Mouse (Mus musculus) left cerebral cortex, adult 2 months (tissue): ENCODE measurements around the gene Hivep2. TPM values are rescaled to one million over a fixed set of nuclear protein-coding genes. Genes with fewer than 3 reads are reported as not detected.

ENCODE experiments used
- DNase-seq, 2 experiments: peaks; one replicate each; pipeline ENCODE4 v3.0.0; 2021 to 2022; ENCODE audit warnings: low spot score in 2 of 2, mixed read lengths in 1 of 2; ENCODE audit errors: extremely low spot score in 1 of 2
- H3K27ac ChIP-seq: fragments of 200-600 bp; 2 replicates; pipeline ENCODE4 v1.8.1; 2022
- H3K4me3 ChIP-seq: fragments of 200-600 bp; 2 replicates; pipeline ENCODE4 v1.8.1; 2022
- CTCF ChIP-seq: fragments of 200-600 bp; IDR thresholded peaks from 2 replicates; pipeline ENCODE4 v1.8.1; 2022; ENCODE audit warnings: antibody characterized with exemption, mild to moderate bottlenecking, moderate library complexity
- intact Hi-C: fragments of 180-260 bp; cut with DNase I; formaldehyde crosslinking; loops from one replicate; pipeline ENCODE4 v1.15.1; 2025
- total RNA-seq, 2 experiments: library from RNA; stranded (reverse); gene quantifications; 2 replicates each; pipeline ENCODE4 v1.2.3; 2021

The Hivep2 gene
- total RNA-seq, 2 experiments from 2014 or later, result 252 to 263 TPM

DNA sequence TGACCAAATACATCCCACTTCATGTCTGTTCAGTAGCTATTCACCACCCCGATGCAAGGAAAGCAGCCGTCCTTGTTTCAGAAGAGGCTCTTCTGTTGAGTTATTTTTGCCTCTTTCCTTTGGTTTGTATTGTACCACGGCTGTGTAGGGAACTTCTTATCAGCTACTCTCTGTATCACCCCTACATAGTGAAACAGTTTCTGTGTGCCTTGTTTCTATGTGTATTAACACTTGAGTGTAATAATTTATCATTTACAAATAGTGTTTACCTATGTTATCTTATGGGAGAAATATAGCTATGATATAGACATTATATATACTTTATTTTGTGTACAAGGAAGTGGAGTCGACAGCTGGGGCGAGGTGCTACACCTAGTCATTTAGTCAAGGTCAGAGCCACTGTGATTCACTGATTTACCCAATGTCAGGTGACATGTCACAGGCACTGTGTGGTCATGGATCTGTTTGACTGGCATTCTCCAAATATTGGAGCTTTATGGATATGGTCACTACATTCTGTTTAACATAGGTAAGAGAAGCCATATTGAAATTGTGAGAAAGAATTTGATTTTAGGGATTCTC lies 104.7 kb downstream of the Hivep2 start:
- no peak overlapping the region for H3K27ac ChIP-seq
- intact Hi-C loops, result no loop called here
- TF ChIP-seq CTCF, result no peak
- H3K4me3 ChIP-seq, result no peak overlapping the region
- no peak for DNase-seq

DNA sequence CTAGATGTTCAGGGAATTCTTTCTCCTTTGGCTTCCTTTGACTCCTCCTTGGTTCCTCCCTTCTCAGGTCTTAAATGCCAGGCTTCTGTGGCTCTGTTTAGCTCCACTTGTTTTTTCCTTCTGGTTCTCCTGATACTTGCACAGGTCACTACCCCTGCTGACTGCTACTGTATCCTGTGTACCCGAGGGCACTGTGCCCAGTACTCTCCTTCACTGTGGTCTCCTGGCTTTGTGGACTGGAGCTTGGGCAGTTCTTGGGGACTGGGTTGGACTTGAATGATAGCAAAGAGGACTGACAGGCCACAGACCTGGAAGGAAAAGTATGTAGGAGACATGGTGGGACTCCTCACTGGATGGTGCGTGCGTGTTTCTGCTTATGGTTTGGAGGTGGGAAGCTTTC lies 106.6 kb downstream of the Hivep2 start:
- no peak for TF ChIP-seq CTCF
- DNase-seq, result no peak
- Histone ChIP-seq H3K27ac (peak overlapping the region; percentile 62; the same call in 1 of the 2 replicates), H3K4me3 (no peak overlapping the region)
- intact Hi-C loops, result no loop called here

DNA sequence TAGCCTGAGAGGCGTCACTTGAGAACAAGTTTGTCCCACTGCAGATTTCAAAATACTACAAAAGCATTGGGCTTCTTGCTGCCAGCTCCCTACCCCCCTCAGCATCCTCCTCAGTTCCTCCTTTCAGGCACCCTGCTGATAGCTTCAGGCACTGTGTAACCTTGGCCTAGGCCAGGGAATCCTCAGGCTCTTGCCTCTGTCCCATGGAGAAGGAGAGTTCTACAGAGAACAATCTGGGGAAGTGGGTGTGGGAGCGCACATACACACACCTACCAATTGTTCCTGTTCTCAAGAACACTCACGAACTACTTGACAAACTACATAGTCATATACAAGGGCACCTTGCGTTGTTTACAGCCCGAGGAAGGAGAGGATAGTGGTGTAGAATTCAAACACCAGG lies 109.9 kb downstream of the Hivep2 start:
- no peak for DNase-seq
- Histone ChIP-seq H3K27ac (peak overlapping the region; percentile 15; the same call in 1 of the 2 replicates), H3K4me3 (no peak overlapping the region)
- no peak for TF ChIP-seq CTCF
- intact Hi-C loops, result no loop called here

DNA sequence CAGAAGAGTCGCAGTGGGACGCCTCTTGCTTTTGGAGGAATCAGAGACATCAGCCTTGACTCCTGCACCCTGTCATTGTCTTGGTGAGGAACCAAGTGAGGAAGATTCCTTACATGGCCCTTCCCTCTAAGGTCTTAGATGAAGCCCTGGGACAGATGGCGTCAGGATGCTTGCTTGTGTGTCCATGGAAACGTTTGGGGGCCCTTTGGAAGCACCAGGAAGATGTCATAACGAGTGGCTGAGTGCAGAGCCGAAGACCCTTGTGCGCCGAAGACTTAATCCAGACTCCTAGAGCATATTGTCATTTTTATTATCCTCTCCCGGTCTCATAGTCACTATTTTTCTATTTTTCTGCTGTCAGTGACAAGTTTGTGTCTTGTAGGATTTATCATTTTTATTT lies 111.0 kb downstream of the Hivep2 start:
- H3K27ac ChIP-seq, result no peak overlapping the region
- DNase-seq, result no peak
- TF ChIP-seq CTCF, result no peak
- H3K4me3 ChIP-seq, result no peak overlapping the region
- intact Hi-C loops, result no loop called here

DNA sequence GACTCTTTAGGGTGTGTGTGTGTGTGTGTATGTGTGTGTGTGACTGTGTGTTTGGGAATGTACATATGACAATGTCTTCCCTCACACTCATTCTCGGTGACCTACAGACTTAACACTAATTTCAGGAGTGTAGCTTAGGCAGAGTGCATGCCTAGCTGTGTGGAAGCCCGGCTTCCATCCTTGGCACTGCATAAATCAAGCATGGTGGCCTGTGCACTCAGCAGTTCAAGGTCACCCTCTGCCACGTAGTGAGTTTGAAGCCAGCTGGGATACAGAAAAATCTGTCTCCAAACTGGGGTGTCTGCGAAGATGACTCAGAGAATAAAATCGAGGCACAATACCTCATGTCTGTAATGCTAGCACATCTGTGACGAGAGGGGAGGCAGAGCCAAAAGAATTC lies 115.0 kb downstream of the Hivep2 start:
- DNase-seq, result no peak
- intact Hi-C loops, result loop anchor here (5.0 kb wide), 1 partner anchor 114 kb away; the partner anchor contains the start of gene Hivep2
- H3K27ac ChIP-seq, result no peak overlapping the region
- no peak overlapping the region for H3K4me3 ChIP-seq
- TF ChIP-seq CTCF, result no peak

DNA sequence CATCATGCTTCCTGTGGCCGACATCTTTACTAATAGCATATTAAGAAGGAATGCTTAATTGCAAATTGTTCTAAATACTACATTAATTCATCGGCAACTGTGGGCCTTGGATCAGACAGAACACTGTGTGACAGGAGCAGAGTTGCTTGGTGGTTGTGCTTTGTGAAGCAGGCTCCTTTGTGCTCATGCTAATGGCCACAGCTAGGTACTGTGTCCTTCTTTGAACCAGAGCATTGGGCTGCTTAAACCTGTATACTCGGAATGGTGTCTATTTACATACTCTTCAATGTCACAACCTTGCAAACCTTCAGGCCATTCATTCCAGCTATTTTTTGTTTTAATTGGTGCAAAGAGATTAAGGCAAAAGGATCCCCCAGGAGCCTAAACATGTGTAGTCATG lies 115.9 kb downstream of the Hivep2 start:
- TF ChIP-seq CTCF, result no peak
- Histone ChIP-seq H3K4me3 (no peak overlapping the region), H3K27ac (peak overlapping the region; percentile 40; the same call in 1 of the 2 replicates)
- intact Hi-C loops, result loop anchor here (5.0 kb wide), 1 partner anchor 115 kb away; the partner anchor contains the start of gene Hivep2
- DNase-seq, result no peak

DNA sequence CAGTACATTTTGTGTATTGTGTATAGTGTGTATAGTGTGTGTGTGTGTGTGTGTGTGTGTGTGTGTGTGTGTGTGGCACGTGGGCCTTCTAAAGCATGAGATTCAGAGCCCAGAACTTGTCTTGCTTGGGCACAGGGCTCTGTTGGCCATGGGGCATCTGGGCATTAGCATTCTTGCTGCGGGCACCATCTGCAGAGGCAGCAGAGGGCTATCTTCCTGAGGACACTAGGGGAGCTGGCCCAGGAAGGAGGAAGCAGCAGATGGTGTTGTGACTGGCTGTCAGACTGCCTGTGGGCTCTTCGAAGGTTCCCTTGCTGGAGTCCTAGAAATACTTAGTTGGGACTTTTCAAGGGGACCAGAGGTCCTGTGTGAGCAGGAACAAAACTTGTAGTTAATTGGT lies 116.4 kb downstream of the Hivep2 start:
- Histone ChIP-seq H3K4me3 (no peak overlapping the region), H3K27ac (no peak overlapping the region; the same call in 1 of the 2 replicates)
- intact Hi-C loops, result loop anchor here (5.0 kb wide), 1 partner anchor 115 kb away; the partner anchor contains the start of gene Hivep2
- TF ChIP-seq CTCF, result no peak
- DNase-seq, result no peak

DNA sequence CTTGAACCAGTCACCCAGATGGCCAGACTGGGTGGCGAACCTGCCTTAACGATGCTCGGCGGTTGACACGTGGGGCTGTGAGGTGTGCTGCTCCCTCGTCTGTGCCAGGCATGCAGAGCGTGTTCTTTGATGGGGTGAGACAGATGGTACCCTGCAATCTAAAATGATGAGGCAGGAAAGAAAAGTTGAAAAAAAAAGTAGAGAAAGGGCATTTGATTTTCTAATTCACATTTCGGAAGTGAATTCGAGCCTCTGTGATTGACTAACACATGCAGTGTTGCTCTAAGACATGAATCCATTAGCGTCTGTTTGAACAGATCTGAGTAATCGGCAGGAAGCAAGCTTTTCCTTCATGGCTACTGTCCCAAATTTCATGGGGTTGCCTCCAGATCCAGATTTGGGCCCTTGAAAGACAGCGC lies 119.4 kb downstream of the Hivep2 start:
- intact Hi-C loops, result no loop called here
- DNase-seq, result no peak
- peak overlapping the region; percentile 36 for H3K27ac ChIP-seq
- TF ChIP-seq CTCF, result no peak
- H3K4me3 ChIP-seq, result no peak overlapping the region

DNA sequence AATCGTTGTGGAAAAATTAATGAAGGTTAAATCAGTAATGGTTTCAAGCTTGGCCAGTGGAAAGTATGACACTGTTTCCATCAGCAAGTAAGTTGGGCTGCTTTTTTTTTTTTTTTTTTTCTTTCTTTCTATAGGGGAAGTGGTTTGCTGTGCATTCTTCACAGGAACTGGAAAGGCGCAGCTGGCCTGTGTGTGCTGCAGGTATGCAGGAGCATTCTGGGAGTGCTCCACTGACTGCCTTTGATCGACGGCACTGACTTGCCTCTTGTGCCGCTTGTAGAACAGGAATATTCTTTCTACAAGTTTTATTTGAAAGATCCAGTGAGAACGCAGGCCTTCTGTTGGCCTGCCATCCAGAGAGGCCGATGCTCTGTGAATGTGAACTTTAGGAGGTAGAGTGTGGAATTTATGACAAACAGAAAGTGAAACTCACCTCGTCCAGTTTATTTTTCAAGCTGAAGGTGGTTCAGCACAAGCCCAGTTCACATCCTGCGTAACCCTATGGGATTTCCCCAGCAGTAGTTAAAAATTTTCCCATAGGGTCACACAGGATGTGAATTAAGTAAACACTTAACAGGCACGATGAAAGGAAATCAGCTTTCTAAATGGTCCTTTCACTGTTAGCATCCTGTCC lies 120.1 kb downstream of the Hivep2 start:
- H3K27ac ChIP-seq, result peak overlapping the region; percentile 36
- TF ChIP-seq CTCF, result no peak
- no peak for DNase-seq
- H3K4me3 ChIP-seq, result peak overlapping the region; percentile 22
- intact Hi-C loops, result no loop called here

DNA sequence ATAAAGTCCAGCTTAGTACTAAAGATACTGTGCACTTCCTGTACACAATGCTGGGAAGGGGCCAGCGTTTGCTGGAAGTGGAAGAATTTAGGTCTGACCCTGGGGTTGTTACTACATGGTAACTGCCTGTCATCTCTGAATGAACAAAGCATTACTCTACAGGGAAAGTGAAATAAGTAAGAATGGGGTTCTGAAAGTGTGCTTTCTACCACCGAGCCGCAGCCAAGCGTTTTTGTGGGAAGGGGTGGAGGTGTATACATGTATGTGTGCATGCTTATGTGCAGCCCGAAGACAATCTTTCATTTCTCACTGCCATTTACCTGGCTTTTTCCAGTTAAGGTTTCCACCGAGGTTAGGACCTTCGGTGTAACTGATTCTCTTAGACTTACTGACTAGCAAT lies 121.4 kb downstream of the Hivep2 start:
- Histone ChIP-seq H3K4me3 (no peak overlapping the region), H3K27ac (peak overlapping the region; percentile 57; the same call in 1 of the 2 replicates)
- no peak for DNase-seq
- no peak for TF ChIP-seq CTCF
- intact Hi-C loops, result no loop called here

DNA sequence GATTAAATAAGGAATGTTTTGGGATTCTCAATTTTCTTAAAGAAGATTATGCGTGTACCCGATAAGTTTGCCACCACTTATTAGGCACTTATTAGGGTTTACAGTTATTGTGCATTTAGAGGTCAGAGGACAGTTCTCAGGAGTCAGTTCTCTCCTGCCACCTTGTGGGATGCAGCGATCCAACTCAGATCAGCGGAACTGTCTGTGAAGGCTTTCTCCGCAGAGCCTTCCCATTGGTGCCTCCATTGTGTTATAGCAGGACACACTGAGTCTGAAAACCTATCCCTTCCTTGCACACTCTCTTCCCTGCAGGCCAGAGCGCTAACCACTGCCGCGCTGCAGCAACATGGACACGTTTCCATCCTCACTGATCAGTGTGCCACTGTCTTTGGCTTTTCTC lies 123.6 kb downstream of the Hivep2 start:
- Histone ChIP-seq H3K4me3 (no peak overlapping the region), H3K27ac (no peak overlapping the region)
- DNase-seq, result no peak
- intact Hi-C loops, result no loop called here
- peak; percentile 46 for TF ChIP-seq CTCF

DNA sequence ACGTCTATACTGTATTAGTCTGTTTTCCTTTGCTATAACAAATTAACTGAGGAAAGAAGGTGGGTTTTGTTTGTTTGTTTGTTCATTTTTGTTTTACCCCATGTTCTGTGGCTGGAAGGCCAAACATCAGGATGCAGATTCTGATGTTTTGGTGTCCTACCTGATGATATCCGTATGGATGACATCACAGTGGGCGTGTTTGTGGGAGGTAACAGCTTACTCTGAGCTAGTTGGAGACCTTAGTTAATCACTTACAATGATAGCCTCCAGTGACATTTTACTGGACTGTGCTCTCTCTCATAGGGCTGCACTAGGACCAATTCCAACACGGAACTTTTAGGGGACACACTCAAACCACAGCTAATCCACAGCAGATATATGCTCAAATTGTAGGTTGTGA lies 128.2 kb downstream of the Hivep2 start:
- intact Hi-C loops, result no loop called here
- no peak for TF ChIP-seq CTCF
- DNase-seq, result no peak
- Histone ChIP-seq H3K4me3 (no peak overlapping the region), H3K27ac (no peak overlapping the region)

DNA sequence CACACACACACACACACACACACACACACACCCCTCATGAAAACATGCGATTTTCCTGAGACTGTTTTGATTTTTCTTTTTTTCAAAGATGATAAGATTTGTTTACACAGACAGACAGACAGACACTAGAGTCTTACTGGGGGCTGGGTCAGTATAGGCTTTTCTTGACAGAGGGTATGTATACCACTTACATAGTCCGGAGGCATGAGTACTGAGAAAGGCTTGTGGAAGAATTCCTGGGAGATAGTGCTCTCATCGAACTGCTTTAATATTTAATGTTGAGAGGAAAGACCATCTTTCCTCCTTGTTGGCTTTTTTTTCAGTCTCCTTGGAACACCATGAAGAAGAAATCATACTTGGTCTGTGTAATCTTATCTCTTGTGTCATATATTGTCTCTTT lies 130.2 kb downstream of the Hivep2 start:
- TF ChIP-seq CTCF, result no peak
- DNase-seq, result no peak
- Histone ChIP-seq H3K4me3 (no peak overlapping the region), H3K27ac (no peak overlapping the region)
- intact Hi-C loops, result no loop called here
